Mouse (Mus musculus): ENCODE data around the gene Als2.

DNA sequence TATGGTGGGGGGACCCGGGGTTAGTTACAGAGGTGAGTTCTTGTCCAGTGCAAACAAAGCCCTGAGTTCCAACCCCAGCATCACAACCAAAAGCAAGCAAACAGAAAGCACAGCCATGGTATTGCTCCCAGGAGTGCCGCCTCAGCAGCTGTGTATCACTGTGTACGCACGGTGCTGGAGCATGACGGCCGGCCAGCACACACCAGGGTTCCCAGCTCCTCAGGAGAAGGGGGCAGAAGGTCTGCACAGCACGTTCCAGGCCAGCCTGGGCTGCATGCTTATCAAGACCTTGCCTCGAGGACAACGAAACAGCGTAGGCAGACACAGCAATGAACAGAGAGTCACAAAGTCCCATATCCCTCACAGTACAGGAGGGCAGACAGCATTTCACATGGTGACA is 34.7 kb downstream of the Als2 start:
- TF ChIP-seq CTCF (IDR thresholded peaks at IDR 0.05; ENCODE audit: insufficient read depth, low read depth, low read length): no peak
- TF ChIP-seq POLR2A (IDR thresholded peaks at IDR 0.05; ENCODE audit: insufficient read depth, low read depth, low read length): no peak

All from olfactory bulb, adult 2 months (tissue).